Mouse (Mus musculus): ENCODE measurements around the gene Gm14308. TPM values are rescaled to one million over a fixed set of nuclear protein-coding genes. Genes with fewer than 3 reads are reported as not detected.

The Gm14308 gene
- not detected in 2 replicates for total RNA-seq (2023)

GRCm38 (mm10) chr2:176636244-176636643, at the start of gene Gm14308:
Gm14308 (minus strand) TSS chr2:176636344.

GRCm38 (mm10) chr2:176670222-176670621, 34.1 kb upstream of the Gm14308 start, which contains the start of gene Zfp973:
Zfp973 (plus strand) TSS chr2:176670522.

Other genes with a start within 250 kb of the Gm14308 start
- not detected in 2 replicates for gene Gm14435, start 212.8 kb downstream of the Gm14308 start, total RNA-seq (2023)
- 1.3 TPM in 1 of 2 replicates, not detected in the other for gene Gm14434, start 149.6 kb downstream of the Gm14308 start, total RNA-seq (2023)
- gene Zfp967, start 115.3 kb downstream of the Gm14308 start, total RNA-seq (2023), result not detected in 2 replicates
- gene Zfp973, start 34.2 kb upstream of the Gm14308 start, total RNA-seq (2023), result 0.82 and 1.0 TPM in 2 replicates
- gene Gm14305, start 72.0 kb upstream of the Gm14308 start, total RNA-seq (2023), result 0.57 TPM in 1 of 2 replicates, not detected in the other
- 0.38 TPM in 1 of 2 replicates, not detected in the other for gene Gm14295, start 162.3 kb upstream of the Gm14308 start, total RNA-seq (2023)
- gene Gm14408, start 194.8 kb upstream of the Gm14308 start, total RNA-seq (2023), result not detected in 2 replicates